Mouse (Mus musculus) myocyte (in vitro differentiated cells): ENCODE results near the gene Cep72. TPM values are rescaled to one million over a fixed set of nuclear protein-coding genes. Genes with fewer than 3 reads are reported as not detected.

Experiments
- H3K27me3 ChIP-seq: one replicate; pipeline ENCODE4 v1.6.1; 2011; ENCODE audit not compliant: control insufficient read depth, insufficient read depth, insufficient read length
- H3K36me3 ChIP-seq: one replicate; pipeline ENCODE4 v1.6.1; 2011; ENCODE audit not compliant: control insufficient read depth, insufficient read depth
- H3K4me2 ChIP-seq: one replicate; pipeline ENCODE4 v1.6.1; 2011; ENCODE audit warnings: low read depth, control low read depth
- H3K4me3 ChIP-seq: one replicate; pipeline ENCODE4 v1.5.1; 2011; ENCODE audit warnings: mild to moderate bottlenecking, control low read depth, moderate library complexity
- H3K79me2 ChIP-seq: one replicate; pipeline ENCODE4 v1.6.1; 2011; ENCODE audit not compliant: control insufficient read depth, insufficient read depth
- H3ac ChIP-seq: one replicate; pipeline ENCODE4 v1.6.1; 2011; ENCODE audit not compliant: control insufficient read depth, insufficient read length
- CEBPB ChIP-seq: IDR thresholded peaks from 2 replicates; pipeline ENCODE4 v1.6.1; 2011; ENCODE audit warnings: mild to moderate bottlenecking, moderate library complexity; ENCODE audit not compliant: poor library complexity, insufficient read depth, severe bottlenecking
- E2F4 ChIP-seq: IDR thresholded peaks from one replicate; pipeline ENCODE4 v1.6.1; 2011; ENCODE audit warnings: mild to moderate bottlenecking, control low read depth, moderate library complexity; ENCODE audit not compliant: insufficient read depth
- MAX ChIP-seq: IDR thresholded peaks from one replicate; pipeline ENCODE4 v1.6.1; 2011; ENCODE audit warnings: low read depth, mild to moderate bottlenecking, control low read depth
- MYOD1 ChIP-seq, 3 experiments: IDR thresholded peaks; one replicate each; pipeline ENCODE4 v1.6.1; 2011; ENCODE audit warnings: control low read depth in 2 of 3, low read depth in 2 of 3, mild to moderate bottlenecking in 2 of 3, moderate library complexity in 1 of 3; ENCODE audit not compliant: insufficient read length in 2 of 3, control insufficient read depth in 1 of 3
- MYOG ChIP-seq, 3 experiments: IDR thresholded peaks; one replicate each; pipeline ENCODE4 v1.6.1; 2011; ENCODE audit warnings: control low read depth in 2 of 3, low read depth in 2 of 3, mild to moderate bottlenecking in 2 of 3; ENCODE audit not compliant: insufficient read length in 2 of 3, control insufficient read depth in 1 of 3, insufficient read depth in 1 of 3
- POLR2A ChIP-seq: IDR thresholded peaks from one replicate; pipeline ENCODE4 v1.6.1; 2011; ENCODE audit warnings: low read depth, mild to moderate bottlenecking, control low read depth, moderate library complexity; ENCODE audit not compliant: insufficient read length
- POLR2AphosphoS2 ChIP-seq: IDR thresholded peaks from one replicate; pipeline ENCODE4 v1.6.1; 2011; ENCODE audit warnings: low read depth, control low read depth; ENCODE audit not compliant: insufficient read length
- REST ChIP-seq: IDR thresholded peaks from one replicate; pipeline ENCODE4 v1.6.1; 2011; ENCODE audit warnings: mild to moderate bottlenecking, control low read depth, moderate library complexity; ENCODE audit not compliant: insufficient read depth, insufficient read length
- SRF ChIP-seq: IDR thresholded peaks from one replicate; pipeline ENCODE4 v1.6.1; 2011; ENCODE audit warnings: low read depth; ENCODE audit not compliant: control insufficient read depth, insufficient read length
- TCF12 ChIP-seq: IDR thresholded peaks from one replicate; pipeline ENCODE4 v1.6.1; 2011; ENCODE audit warnings: mild to moderate bottlenecking, control low read depth; ENCODE audit not compliant: poor library complexity, insufficient read depth, severe bottlenecking
- TCF3 ChIP-seq: IDR thresholded peaks from one replicate; pipeline ENCODE4 v1.6.1; 2011; ENCODE audit warnings: low read depth, control low read depth; ENCODE audit not compliant: insufficient read length
- USF1 ChIP-seq: IDR thresholded peaks from one replicate; pipeline ENCODE4 v1.6.1; 2011; ENCODE audit warnings: low read depth, mild to moderate bottlenecking, control low read depth, moderate library complexity
- polyA plus RNA-seq: library from polyadenylated mRNA; unstranded; fragments of >200 nt; fragmentation: generic; extraction: Trizol; gene quantifications from one replicate; pipeline ENCODE4 v1.2.1, GENCODE M21; 2012; ENCODE audit warnings: missing spikeins

Cep72 gene
- polyA plus RNA-seq, 1 experiment, result 0.72 TPM

DNA sequence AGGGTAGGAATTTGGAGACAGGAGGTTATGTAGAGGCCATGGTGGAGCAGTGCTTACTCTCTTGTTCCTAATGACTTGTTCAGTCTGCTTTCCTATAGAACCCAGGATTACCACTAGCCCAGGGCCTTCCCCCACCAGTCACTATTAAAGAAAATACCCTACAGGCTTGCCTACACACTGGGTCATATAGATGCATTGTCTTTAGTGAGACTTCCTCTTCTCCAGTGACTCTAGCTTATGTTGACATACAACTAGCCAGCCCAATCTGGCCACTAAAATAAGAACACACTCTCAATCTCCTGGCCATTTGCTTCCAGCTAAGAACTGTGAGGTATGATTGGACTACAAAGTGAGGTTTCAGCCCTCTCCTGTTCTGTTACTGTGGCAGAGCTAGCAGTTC, 61.6 kb downstream of the Cep72 start:
- TF ChIP-seq MAX (no peak), MYOG (IDR thresholded peaks at IDR 0.05; ENCODE audit: control insufficient read depth in 1 of 3, insufficient read depth in 1 of 3, insufficient read length in 2 of 3, low read depth in 2 of 3) (no peak), POLR2AphosphoS2 (no peak), MYOD1 (IDR thresholded peaks at IDR 0.05; ENCODE audit: control insufficient read depth in 1 of 3, insufficient read length in 2 of 3, low read depth in 2 of 3) (no peak), REST (no peak), CEBPB (no peak), TCF12 (no peak), TCF3 (no peak), USF1 (no peak), E2F4 (no peak), SRF (no peak), POLR2A (no peak)
- peaks cover 21% of the 10 kb centered on the region for H3K27me3 ChIP-seq
- H3K4me3 ChIP-seq, result no peak overlapping the region
- H3ac ChIP-seq, result no peak overlapping the region
- no peaks in the 10 kb centered on the region for H3K79me2 ChIP-seq
- H3K4me2 ChIP-seq, result no peak overlapping the region
- H3K36me3 ChIP-seq, result no peaks in the 10 kb centered on the region

DNA sequence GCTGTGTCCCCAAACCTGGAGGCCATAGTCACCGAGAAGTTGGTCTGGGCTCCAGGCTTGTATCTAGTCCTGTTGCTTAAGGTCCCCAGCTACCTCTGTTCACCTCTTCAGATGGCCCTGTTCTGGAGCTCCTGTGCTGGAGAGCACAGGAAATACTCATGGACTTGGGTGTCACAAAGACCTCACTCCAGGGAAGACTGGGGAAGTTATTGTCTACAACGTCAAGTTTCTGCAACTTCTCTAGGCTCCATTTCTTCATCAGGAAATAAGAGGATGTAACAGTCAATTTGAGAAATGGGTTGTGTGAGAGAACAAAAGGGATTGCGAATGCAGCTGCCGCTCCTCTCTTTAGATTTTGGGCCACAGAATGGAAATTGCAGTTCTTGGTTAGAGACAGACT, 65.6 kb downstream of the Cep72 start:
- no peak overlapping the region for H3ac ChIP-seq
- H3K4me2 ChIP-seq, result no peak overlapping the region
- TF ChIP-seq MAX (no peak), USF1 (no peak), TCF3 (no peak), E2F4 (no peak), MYOD1 (IDR thresholded peaks at IDR 0.05; ENCODE audit: control insufficient read depth in 1 of 3, insufficient read length in 2 of 3, low read depth in 2 of 3) (no peak), MYOG (IDR thresholded peaks at IDR 0.05; ENCODE audit: control insufficient read depth in 1 of 3, insufficient read depth in 1 of 3, insufficient read length in 2 of 3, low read depth in 2 of 3) (no peak), POLR2A (no peak), SRF (no peak), CEBPB (no peak), POLR2AphosphoS2 (no peak), REST (no peak), TCF12 (no peak)
- H3K27me3 ChIP-seq, result peaks cover 21% of the 10 kb centered on the region
- no peaks in the 10 kb centered on the region for H3K36me3 ChIP-seq
- H3K4me3 ChIP-seq, result no peak overlapping the region
- H3K79me2 ChIP-seq, result no peaks in the 10 kb centered on the region

DNA sequence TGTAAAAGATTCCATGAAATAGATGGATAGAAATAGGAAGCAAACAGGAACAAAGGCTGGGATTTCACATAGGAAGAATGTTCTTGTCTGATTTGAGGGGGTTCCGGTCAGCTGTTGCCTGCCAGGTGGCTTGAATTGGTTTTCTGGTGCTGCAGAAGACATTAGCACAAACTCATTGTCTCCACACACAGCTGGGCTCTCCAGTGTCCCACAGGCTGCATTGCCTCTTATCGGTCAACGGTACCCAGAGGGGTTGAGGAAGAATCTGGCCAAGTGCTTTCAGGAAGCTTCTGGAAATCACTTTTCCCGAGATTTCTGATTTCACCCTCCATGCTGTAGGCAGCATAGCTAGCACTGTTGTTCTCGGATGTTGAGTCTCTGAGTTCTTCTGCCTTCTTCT, 70.8 kb downstream of the Cep72 start:
- TF ChIP-seq REST (no peak), MYOD1 (IDR thresholded peaks at IDR 0.05; ENCODE audit: control insufficient read depth in 1 of 3, insufficient read length in 2 of 3, low read depth in 2 of 3) (no peak), TCF12 (no peak), MAX (no peak), SRF (no peak)
- H3ac ChIP-seq, result no peak overlapping the region
- no peak overlapping the region for H3K4me3 ChIP-seq
- H3K79me2 ChIP-seq, result no peaks in the 10 kb centered on the region
- H3K4me2 ChIP-seq, result no peak overlapping the region
- peaks cover 11% of the 10 kb centered on the region for H3K27me3 ChIP-seq
- H3K36me3 ChIP-seq, result no peaks in the 10 kb centered on the region

DNA sequence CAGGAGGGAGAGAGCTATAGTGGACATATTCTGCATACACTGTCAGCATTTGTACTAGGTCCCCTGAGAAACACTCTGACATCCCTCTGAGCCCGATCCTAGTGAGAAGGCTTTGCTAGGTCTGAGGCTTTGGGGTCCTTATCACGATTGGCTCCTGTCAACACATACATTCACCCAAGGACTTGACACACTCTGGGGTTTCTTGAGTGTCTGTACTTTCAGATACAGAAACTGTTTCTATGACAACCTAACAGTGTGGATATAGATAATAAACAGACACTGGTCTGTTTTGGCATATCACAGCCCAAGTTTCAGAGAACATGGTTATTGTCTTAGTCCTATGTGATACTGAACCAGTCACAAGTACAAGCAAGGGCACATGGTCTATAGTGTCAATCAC, 71.3 kb downstream of the Cep72 start:
- H3K36me3 ChIP-seq, result no peaks in the 10 kb centered on the region
- no peak overlapping the region for H3K4me3 ChIP-seq
- H3K79me2 ChIP-seq, result no peaks in the 10 kb centered on the region
- no peak overlapping the region for H3K4me2 ChIP-seq
- H3K27me3 ChIP-seq, result peaks cover 7% of the 10 kb centered on the region
- H3ac ChIP-seq, result no peak overlapping the region
- TF ChIP-seq MYOG (IDR thresholded peaks at IDR 0.05; ENCODE audit: control insufficient read depth in 1 of 3, insufficient read depth in 1 of 3, insufficient read length in 2 of 3, low read depth in 2 of 3), result no peak
- no peak for TF ChIP-seq POLR2AphosphoS2
- no peak for TF ChIP-seq TCF12
- no peak for TF ChIP-seq POLR2A
- TF ChIP-seq MAX, result no peak
- no peak for TF ChIP-seq REST
- TF ChIP-seq TCF3, result no peak
- no peak for TF ChIP-seq CEBPB
- TF ChIP-seq SRF, result no peak
- no peak for TF ChIP-seq USF1
- TF ChIP-seq MYOD1 (IDR thresholded peaks at IDR 0.05; ENCODE audit: control insufficient read depth in 1 of 3, insufficient read length in 2 of 3, low read depth in 2 of 3), result no peak
- no peak for TF ChIP-seq E2F4

DNA sequence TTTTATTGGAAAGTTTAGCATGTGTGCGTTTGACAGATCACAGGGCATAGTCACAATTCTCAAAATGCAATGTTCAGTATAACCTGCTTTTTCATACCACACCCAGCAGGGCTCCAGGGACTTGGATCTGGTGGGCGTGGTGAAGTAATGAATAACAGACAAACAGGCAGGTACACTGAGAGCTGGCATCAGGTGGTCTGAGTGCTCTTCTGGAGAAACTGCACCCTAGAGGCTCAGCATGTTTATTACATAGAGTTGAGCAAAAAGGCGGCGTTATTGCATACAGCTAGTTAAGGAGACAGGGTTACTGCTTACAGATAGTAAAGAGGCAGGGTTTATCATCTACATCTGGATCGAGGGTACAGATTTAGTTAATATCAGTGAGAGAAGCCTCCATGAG, 71.8 kb downstream of the Cep72 start:
- no peak for TF ChIP-seq POLR2A
- TF ChIP-seq REST, result no peak
- no peak for TF ChIP-seq MYOG (IDR thresholded peaks at IDR 0.05; ENCODE audit: control insufficient read depth in 1 of 3, insufficient read depth in 1 of 3, insufficient read length in 2 of 3, low read depth in 2 of 3)
- TF ChIP-seq TCF12, result no peak
- TF ChIP-seq CEBPB, result no peak
- TF ChIP-seq TCF3, result no peak
- TF ChIP-seq SRF, result no peak
- no peak for TF ChIP-seq MYOD1 (IDR thresholded peaks at IDR 0.05; ENCODE audit: control insufficient read depth in 1 of 3, insufficient read length in 2 of 3, low read depth in 2 of 3)
- TF ChIP-seq POLR2AphosphoS2, result no peak
- no peak for TF ChIP-seq USF1
- no peak for TF ChIP-seq E2F4
- no peak for TF ChIP-seq MAX
- no peaks in the 10 kb centered on the region for H3K79me2 ChIP-seq
- H3ac ChIP-seq, result no peak overlapping the region
- no peaks in the 10 kb centered on the region for H3K36me3 ChIP-seq
- H3K27me3 ChIP-seq, result peaks cover 7% of the 10 kb centered on the region
- no peak overlapping the region for H3K4me3 ChIP-seq
- H3K4me2 ChIP-seq, result no peak overlapping the region

Other genes starting within 250 kb of the Cep72 start
- 0.05 TPM for gene Nkd2, start 214.7 kb downstream of the Cep72 start, polyA plus RNA-seq
- 3.4 TPM for gene Trip13, start 124.5 kb downstream of the Cep72 start, polyA plus RNA-seq
- gene Brd9, start 124.5 kb downstream of the Cep72 start, polyA plus RNA-seq, result 15.8 TPM
- gene Zdhhc11, start 98.4 kb downstream of the Cep72 start, polyA plus RNA-seq, result not detected
- gene Tppp, start 52.9 kb downstream of the Cep72 start, polyA plus RNA-seq, result not detected
- 0.01 TPM for gene Slc9a3, start 59.2 kb upstream of the Cep72 start, polyA plus RNA-seq
- gene Exoc3, start 146.4 kb upstream of the Cep72 start, polyA plus RNA-seq, result 28.3 TPM
- gene Ahrr, start 230.0 kb upstream of the Cep72 start, polyA plus RNA-seq, result 0.19 TPM